Mouse (Mus musculus): ENCODE data around the gene P2ry14. TPM values are rescaled to one million over a fixed set of nuclear protein-coding genes. Genes with fewer than 3 reads are reported as not detected.

The P2ry14 gene
- polyA plus RNA-seq, 1 experiment from 2014 or later = 8.9 TPM

DNA sequence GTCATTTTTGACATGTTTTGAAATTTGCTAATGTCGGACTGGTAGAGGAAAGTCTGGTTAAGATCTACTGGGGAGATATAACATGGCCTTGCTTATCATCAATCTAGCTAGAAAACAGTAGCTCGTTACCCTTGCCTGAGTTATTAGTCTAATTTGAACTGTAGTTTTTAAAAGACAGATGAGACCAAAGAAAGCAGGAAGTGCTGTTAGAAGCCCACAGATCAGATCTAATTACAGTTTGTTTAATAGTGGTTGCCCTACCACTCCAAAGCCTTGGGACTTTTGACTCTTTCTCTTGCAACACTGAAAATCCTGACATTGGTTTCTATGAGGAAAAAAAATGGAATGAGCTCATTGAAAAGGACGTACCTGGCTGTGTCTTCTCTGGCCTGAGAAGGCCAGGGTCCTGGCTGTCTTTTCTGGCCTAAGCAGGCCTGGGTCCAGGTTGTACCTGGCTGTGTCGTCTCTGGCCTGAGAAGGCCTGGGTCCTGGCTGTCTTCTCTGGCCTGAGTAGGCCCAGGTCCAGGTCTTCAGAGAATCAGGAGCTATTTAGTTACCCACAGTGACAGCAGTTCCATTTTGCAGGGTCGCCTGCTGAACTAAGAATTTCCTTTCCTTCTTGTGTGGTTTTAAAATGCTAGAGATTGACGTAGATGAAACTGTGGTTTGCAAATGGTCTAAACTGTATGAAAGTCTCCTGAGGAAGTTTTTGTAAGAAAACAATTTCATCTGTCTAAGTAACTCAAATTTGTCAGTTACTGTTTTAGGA, 52.0 kb downstream of the P2ry14 start, which contains the start of gene Gpr171:
Gene Gpr171 (minus strand): TSS at position 604 of the 769 bp plus-strand sequence.
- no peak within 1 kb of the TSS for H3K27ac ChIP-seq
- no peak for TF ChIP-seq CTCF (IDR thresholded peaks at IDR 0.05; ENCODE audit: low read depth)
- H3K4me1 ChIP-seq (replicated peaks; ENCODE audit: insufficient read depth, low read length) = no peaks in the 10 kb centered on the region
- DNase-seq (ENCODE audit: low spot score) (no peak), ATAC-seq (replicated peaks; ENCODE audit: low FRiP score, low read depth) (no peak)
- no peak within 1 kb of the TSS for H3K4me2 ChIP-seq (ENCODE audit: low read length)
- WGBS = 64% methylated on average over 6 of the region's 6 CpGs
- H3K36me3 ChIP-seq (ENCODE audit: insufficient read depth, low read length) = no peaks in the 10 kb centered on the region
- no peak within 1 kb of the TSS for H3K9ac ChIP-seq (ENCODE audit: low read depth, low read length)
- no peak within 1 kb of the TSS for H3K4me3 ChIP-seq (replicated peaks; ENCODE audit: low read depth, low read length)
- H3K9me3 ChIP-seq (replicated peaks; ENCODE audit: low read length) = no peaks in the 10 kb centered on the region
- no peaks in the 10 kb centered on the region for H3K27me3 ChIP-seq (ENCODE audit: insufficient read depth, low read length)

DNA sequence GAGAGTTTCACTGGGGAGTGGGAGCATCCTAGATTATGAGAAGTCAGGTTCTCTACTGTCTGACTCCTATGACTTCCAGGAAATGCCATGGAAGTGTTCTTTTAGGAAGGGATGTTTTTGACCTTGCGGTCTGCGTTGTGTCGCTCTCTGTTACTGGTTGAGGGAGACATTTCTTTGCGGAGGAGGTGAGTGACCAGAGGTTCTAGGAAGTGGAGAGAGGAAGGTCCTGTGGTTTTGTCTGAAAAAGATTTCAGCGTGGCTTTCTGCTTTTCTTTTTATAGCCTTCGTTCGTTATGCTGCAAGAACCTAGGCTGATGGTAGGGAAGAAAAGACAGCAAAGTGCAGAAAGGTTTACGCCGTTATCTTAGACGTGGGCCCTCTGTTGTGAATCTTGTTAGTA, 54.9 kb downstream of the P2ry14 start:
- no peak overlapping the region for H3K27ac ChIP-seq
- no peaks in the 10 kb centered on the region for H3K4me1 ChIP-seq (replicated peaks; ENCODE audit: insufficient read depth, low read length)
- ATAC-seq (replicated peaks; ENCODE audit: low FRiP score, low read depth) (no peak), DNase-seq (ENCODE audit: low spot score) (no peak)
- 76% methylated on average over 10 of the region's 10 CpGs for WGBS
- no peak for TF ChIP-seq CTCF (IDR thresholded peaks at IDR 0.05; ENCODE audit: low read depth)
- no peak overlapping the region for H3K4me2 ChIP-seq (ENCODE audit: low read length)
- H3K36me3 ChIP-seq (ENCODE audit: insufficient read depth, low read length) = no peaks in the 10 kb centered on the region
- H3K9me3 ChIP-seq (replicated peaks; ENCODE audit: low read length) = no peaks in the 10 kb centered on the region
- no peak overlapping the region for H3K4me3 ChIP-seq (replicated peaks; ENCODE audit: low read depth, low read length)
- no peaks in the 10 kb centered on the region for H3K27me3 ChIP-seq (ENCODE audit: insufficient read depth, low read length)
- no peak overlapping the region for H3K9ac ChIP-seq (ENCODE audit: low read depth, low read length)

DNA sequence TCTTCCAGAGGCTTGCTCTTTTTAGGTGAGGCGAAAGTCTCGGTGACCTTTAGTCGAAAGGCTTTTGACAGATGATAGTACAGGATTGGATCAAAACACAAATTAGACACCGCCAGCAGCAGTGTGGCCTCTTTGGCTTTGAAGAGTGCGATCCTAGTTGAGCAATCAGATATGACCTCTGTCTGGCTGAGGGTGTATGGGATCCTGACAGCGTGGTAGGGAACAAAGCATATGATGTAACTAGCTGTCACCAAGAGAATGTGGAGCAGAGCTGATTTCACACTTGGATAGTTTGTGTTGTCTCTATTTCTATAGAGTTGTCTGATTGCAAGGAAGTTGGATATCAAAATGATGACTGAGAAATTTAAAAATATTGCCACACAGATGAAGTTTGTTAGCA, 56.0 kb downstream of the P2ry14 start:
- Histone ChIP-seq H3K9ac (ENCODE audit: low read depth, low read length) (no peak overlapping the region), H3K4me2 (ENCODE audit: low read length) (no peak overlapping the region), H3K27ac (no peak overlapping the region), H3K4me1 (replicated peaks; ENCODE audit: insufficient read depth, low read length) (no peaks in the 10 kb centered on the region), H3K4me3 (replicated peaks; ENCODE audit: low read depth, low read length) (no peak overlapping the region), H3K27me3 (ENCODE audit: insufficient read depth, low read length) (no peaks in the 10 kb centered on the region), H3K36me3 (ENCODE audit: insufficient read depth, low read length) (no peaks in the 10 kb centered on the region), H3K9me3 (replicated peaks; ENCODE audit: low read length) (no peaks in the 10 kb centered on the region)
- no peak for TF ChIP-seq CTCF (IDR thresholded peaks at IDR 0.05; ENCODE audit: low read depth)
- DNase-seq (ENCODE audit: low spot score) (no peak), ATAC-seq (replicated peaks; ENCODE audit: low FRiP score, low read depth) (no peak)
- 83% methylated on average over 6 of the region's 6 CpGs for WGBS

DNA sequence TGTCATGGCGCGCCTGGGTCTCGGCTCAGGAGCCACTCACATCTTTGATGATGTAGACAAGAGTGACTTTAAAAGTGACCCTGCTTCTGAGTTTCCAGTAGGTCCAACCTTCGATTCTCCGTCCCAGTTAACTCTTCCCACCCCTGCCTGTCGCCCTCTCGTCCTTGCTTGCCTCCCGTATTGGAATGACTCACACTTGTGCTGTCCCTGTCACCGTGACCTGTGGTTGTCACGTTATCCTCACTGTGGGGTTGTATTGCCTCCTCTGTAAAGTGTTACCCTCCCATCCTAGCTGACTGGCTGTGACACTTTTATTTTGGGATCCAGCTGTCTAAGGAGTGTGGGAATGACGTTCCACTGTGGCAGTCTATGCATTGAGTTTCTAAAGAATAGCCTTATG, 60.7 kb downstream of the P2ry14 start:
- ATAC-seq (replicated peaks; ENCODE audit: low FRiP score, low read depth) = no peak

DNA sequence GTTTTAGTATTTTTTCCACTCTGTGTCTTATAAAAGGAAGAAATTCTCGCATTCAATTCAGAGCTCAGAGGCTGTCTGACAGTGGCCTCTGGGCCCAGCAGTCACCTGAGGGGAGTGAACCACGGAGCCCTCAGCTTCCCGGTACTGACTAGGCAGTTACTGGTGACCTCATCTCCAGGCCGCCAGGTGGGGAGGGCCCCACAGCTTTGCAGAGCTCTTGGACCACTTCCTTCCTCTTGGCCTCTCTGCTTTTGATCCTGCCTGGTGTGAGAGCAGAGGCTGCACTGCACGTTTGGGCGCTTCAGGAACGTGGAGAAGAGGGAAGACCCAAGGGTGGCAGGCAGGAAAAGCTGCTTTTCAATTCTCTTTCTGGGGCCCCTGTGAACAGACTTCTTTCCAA, 72.5 kb downstream of the P2ry14 start:
- WGBS = 7% methylated on average over 7 of the region's 7 CpGs
- no peak for TF ChIP-seq CTCF (IDR thresholded peaks at IDR 0.05; ENCODE audit: low read depth)
- H3K27me3 ChIP-seq (ENCODE audit: insufficient read depth, low read length) = no peaks in the 10 kb centered on the region
- no peak overlapping the region for H3K4me2 ChIP-seq (ENCODE audit: low read length)
- DNase-seq (ENCODE audit: low spot score) = peak; percentile 12
- peaks cover 6% of the 10 kb centered on the region; the same call in 1 of the 2 replicates for H3K4me1 ChIP-seq (replicated peaks; ENCODE audit: insufficient read depth, low read length)
- H3K9ac ChIP-seq (ENCODE audit: low read depth, low read length) = no peak overlapping the region
- no peak overlapping the region for H3K27ac ChIP-seq
- no peaks in the 10 kb centered on the region for H3K36me3 ChIP-seq (ENCODE audit: insufficient read depth, low read length)
- H3K4me3 ChIP-seq (replicated peaks; ENCODE audit: low read depth, low read length) = no peak overlapping the region
- H3K9me3 ChIP-seq (replicated peaks; ENCODE audit: low read length) = no peaks in the 10 kb centered on the region
- ATAC-seq (replicated peaks; ENCODE audit: low FRiP score, low read depth) = peak; percentile 75

More for the DNA sequence above, 60.7 kb downstream of the P2ry14 start:
- Histone ChIP-seq H3K4me3 (replicated peaks; ENCODE audit: low read depth, low read length) (no peak overlapping the region), H3K4me2 (ENCODE audit: low read length) (no peak overlapping the region), H3K9ac (ENCODE audit: low read depth, low read length) (no peak overlapping the region), H3K4me1 (replicated peaks; ENCODE audit: insufficient read depth, low read length) (no peaks in the 10 kb centered on the region), H3K27me3 (ENCODE audit: insufficient read depth, low read length) (no peaks in the 10 kb centered on the region), H3K9me3 (replicated peaks; ENCODE audit: low read length) (no peaks in the 10 kb centered on the region), H3K36me3 (ENCODE audit: insufficient read depth, low read length) (no peaks in the 10 kb centered on the region), H3K27ac (no peak overlapping the region)
- DNase-seq (ENCODE audit: low spot score) = no peak
- 55% methylated on average over 11 of the region's 11 CpGs for WGBS
- TF ChIP-seq CTCF (IDR thresholded peaks at IDR 0.05; ENCODE audit: low read depth) = no peak

DNA sequence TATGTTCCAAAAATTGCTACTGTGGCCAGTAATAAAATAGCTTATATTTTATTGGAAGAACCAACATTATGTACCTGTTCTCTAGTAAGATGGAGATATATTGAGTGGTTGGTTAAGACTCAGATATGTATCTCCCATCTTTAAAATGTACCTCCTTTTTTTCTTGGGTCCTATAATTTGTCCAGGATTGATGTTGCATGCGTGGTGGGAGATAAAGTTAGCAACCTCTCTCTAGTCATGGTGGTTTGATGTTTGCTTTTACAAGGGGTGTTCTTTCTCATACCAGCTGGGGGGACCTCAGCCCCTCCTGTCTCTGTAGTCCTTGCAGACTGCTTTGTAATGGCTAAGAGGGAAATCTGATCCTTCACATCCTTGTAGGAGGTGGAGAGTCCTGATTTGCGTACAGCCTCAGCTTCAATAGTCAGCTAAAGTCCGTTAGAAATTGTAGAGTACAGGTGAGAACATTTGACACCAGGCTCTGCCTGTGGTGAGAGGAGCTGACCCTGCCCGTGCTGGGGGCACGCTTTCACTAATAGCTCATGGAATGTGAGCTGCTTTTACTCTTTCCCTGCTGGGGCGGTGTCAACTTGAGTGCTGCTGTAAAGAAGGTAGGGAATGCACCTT, 73.0 kb downstream of the P2ry14 start:
- no peak overlapping the region for H3K9ac ChIP-seq (ENCODE audit: low read depth, low read length)
- H3K4me1 ChIP-seq (replicated peaks; ENCODE audit: insufficient read depth, low read length) = peaks cover 6% of the 10 kb centered on the region; the same call in 1 of the 2 replicates
- H3K27me3 ChIP-seq (ENCODE audit: insufficient read depth, low read length) = no peaks in the 10 kb centered on the region
- H3K9me3 ChIP-seq (replicated peaks; ENCODE audit: low read length) = no peaks in the 10 kb centered on the region
- ATAC-seq (replicated peaks; ENCODE audit: low FRiP score, low read depth) (peak; percentile 10; the same call in 1 of the 2 replicates), DNase-seq (ENCODE audit: low spot score) (peak; percentile 33)
- no peaks in the 10 kb centered on the region for H3K36me3 ChIP-seq (ENCODE audit: insufficient read depth, low read length)
- TF ChIP-seq CTCF (IDR thresholded peaks at IDR 0.05; ENCODE audit: low read depth) = no peak
- no peak overlapping the region for H3K4me2 ChIP-seq (ENCODE audit: low read length)
- no peak overlapping the region for H3K27ac ChIP-seq
- 18% methylated on average over 6 of the region's 6 CpGs for WGBS
- H3K4me3 ChIP-seq (replicated peaks; ENCODE audit: low read depth, low read length) = no peak overlapping the region
